Mouse (Mus musculus) cerebellum, adult 2 months (tissue): Measurements from ENCODE around the gene Tmcc3.

Source experiments
- CTCF ChIP-seq: fragments of 200-500 bp; IDR thresholded peaks from 2 replicates; pipeline ENCODE4 v1.5.1; 2011; ENCODE audit warnings: low read depth, mild to moderate bottlenecking, control low read depth, low read length, moderate library complexity, borderline replicate concordance; ENCODE audit not compliant: insufficient read depth
- POLR2A ChIP-seq: fragments of 200-500 bp; IDR thresholded peaks from 2 replicates; pipeline ENCODE4 v1.6.1; 2011; ENCODE audit warnings: low read length, control low read depth, borderline replicate concordance; ENCODE audit not compliant: insufficient read depth

DNA sequence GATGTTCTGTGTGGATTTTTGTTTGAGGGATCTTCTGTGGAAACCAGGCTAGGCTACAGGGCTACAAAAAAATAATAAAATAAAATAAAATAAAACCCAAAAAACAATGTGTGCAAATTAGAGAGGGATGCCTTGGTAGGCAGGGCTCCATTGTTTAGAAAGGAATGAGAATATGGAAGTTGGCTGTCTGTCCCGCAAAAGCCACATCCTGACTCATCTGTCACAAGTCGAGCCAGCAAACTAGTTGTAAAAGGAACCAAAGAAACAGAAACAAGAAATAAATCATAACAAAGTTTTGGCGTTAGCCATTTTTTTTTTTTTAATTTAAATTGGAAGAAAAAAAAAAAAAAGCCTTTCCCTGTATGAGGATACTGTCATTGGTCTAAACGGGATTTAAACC is 105.9 kb downstream of the Tmcc3 start:
- TF ChIP-seq POLR2A (no peak), CTCF (no peak)
